Mouse (Mus musculus): ENCODE results near the gene Cxcl1.

- TF ChIP-seq CTCF (IDR thresholded peaks at IDR 0.05; ENCODE audit: control insufficient read depth, insufficient read depth, insufficient replicate concordance, low read depth, low read length) (no peak), POLR2A (IDR thresholded peaks at IDR 0.05; ENCODE audit: control insufficient read depth, low read depth, low read length) (no peak)
Observed at GRCm38 (mm10) chr5:90903339-90904020, 12.4 kb downstream of the Cxcl1 start, which contains the start of gene Cxcl2.

Data from testis, adult 2 months (tissue).